Mouse (Mus musculus): ENCODE results near the gene Letm1.

GRCm38 (mm10) chr5:33709037-33709436 lies 73.6 kb downstream of the Letm1 start:
- no peak for TF ChIP-seq CTCF (IDR thresholded peaks at IDR 0.05; ENCODE audit: low read depth)
- no peak for TF ChIP-seq EP300 (optimal IDR thresholded peaks at IDR 0.05)
